In the genomic region with DNA sequence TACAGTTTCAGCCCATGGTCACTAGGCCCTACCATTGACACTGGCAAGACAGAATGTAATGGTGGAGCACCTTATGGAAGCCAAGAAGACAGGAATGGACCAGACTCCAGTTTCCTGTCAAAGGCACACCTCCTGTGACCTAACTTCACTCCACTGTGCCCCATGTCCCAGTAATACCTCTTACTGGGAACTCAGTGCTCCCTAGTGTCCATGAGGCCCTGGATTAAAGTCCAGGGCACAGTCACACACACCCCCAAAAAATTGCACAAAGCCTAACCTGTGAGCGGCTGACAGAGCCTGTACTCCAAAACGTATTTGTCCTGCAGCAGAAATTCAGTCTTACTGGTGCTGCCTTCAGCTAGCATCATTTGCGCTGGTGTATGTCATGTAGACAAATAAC, we compare ENCODE assay signal across 37 mouse cellular contexts. TPM values are rescaled to one million over a fixed set of nuclear protein-coding genes. Genes with fewer than 3 reads are reported as not detected.
"Had no signal": no experiment of that assay in that cellular context is flagged by ENCODE, and none has a peak within 500 bp of the region (broad histone marks: within the 10 kb centered on the region; RNA-seq: fewer than 3 reads in every experiment).

No protein-coding gene starts in this region.

- H3K9me3 ChIP-seq: embryonic facial prominence, embryonic 10.5 days; embryonic facial prominence, embryonic 12.5 days; embryonic facial prominence, embryonic 13.5 days; embryonic facial prominence, embryonic 15.5 days; forebrain, embryonic 10.5 days; forebrain, embryonic 12.5 days; forebrain, embryonic 13.5 days; forebrain, embryonic 15.5 days had no signal

- H3K4me3 ChIP-seq: embryonic facial prominence, embryonic 10.5 days; embryonic facial prominence, embryonic 12.5 days; embryonic facial prominence, embryonic 13.5 days; embryonic facial prominence, embryonic 15.5 days; erythroblast, embryonic 14.5 days; forebrain, embryonic 10.5 days; forebrain, embryonic 12.5 days; forebrain, embryonic 13.5 days; forebrain, embryonic 15.5 days; gastrocnemius, adult 2 months had no signal

- H3K27me3 ChIP-seq: embryonic facial prominence, embryonic 12.5 days; embryonic facial prominence, embryonic 13.5 days; embryonic facial prominence, embryonic 15.5 days; forebrain, embryonic 12.5 days; forebrain, embryonic 13.5 days; forebrain, embryonic 15.5 days had no signal

- H3K27ac ChIP-seq: embryonic facial prominence, embryonic 10.5 days; embryonic facial prominence, embryonic 12.5 days; embryonic facial prominence, embryonic 13.5 days; embryonic facial prominence, embryonic 15.5 days; forebrain, embryonic 10.5 days; forebrain, embryonic 12.5 days; forebrain, embryonic 13.5 days; forebrain, embryonic 15.5 days; gastrocnemius, adult 2 months had no signal

- H3K4me1 ChIP-seq: embryonic facial prominence, embryonic 10.5 days; embryonic facial prominence, embryonic 12.5 days; embryonic facial prominence, embryonic 13.5 days; embryonic facial prominence, embryonic 15.5 days; forebrain, embryonic 10.5 days; forebrain, embryonic 12.5 days; forebrain, embryonic 13.5 days; forebrain, embryonic 15.5 days had no signal

- ATAC-seq: forebrain, embryonic 13.5 days; forebrain, embryonic 14.5 days; forebrain, embryonic 15.5 days; forebrain, embryonic 16.5 days; forebrain, postnatal 0 days had no signal

- DNase-seq: cerebellum, adult 18-20 months; cerebellum, adult 2 months; cerebellum, adult 8-10 months; cerebellum, adult 9-10 months; cerebellum, adult 9-11 months; cerebellum, postnatal 10 days; cerebellum, postnatal 14 days; cerebellum, postnatal 25 days; cerebellum, postnatal 36 days; embryo, embryonic 11 days; forebrain, postnatal 0 days; gastrocnemius, adult 2 months; gastrocnemius, postnatal 10 days; gastrocnemius, postnatal 14 days; gastrocnemius, postnatal 25 days; gastrocnemius, postnatal 36 days; heart, adult 11 months had no signal

- H3K4me2 ChIP-seq: embryonic facial prominence, embryonic 12.5 days; embryonic facial prominence, embryonic 13.5 days; embryonic facial prominence, embryonic 15.5 days; forebrain, embryonic 12.5 days; forebrain, embryonic 13.5 days; forebrain, embryonic 15.5 days had no signal

- H3K9ac ChIP-seq: embryonic facial prominence, embryonic 12.5 days; embryonic facial prominence, embryonic 13.5 days; embryonic facial prominence, embryonic 15.5 days; forebrain, embryonic 12.5 days; forebrain, embryonic 13.5 days; forebrain, embryonic 15.5 days; forebrain, postnatal 0 days had no signal

RNA-seq across cellular contexts. Expression of gene Gm4981, which starts 59.1 kb away (rescaled TPM):
- total RNA-seq: common myeloid progenitor, adult 5-6 weeks; forebrain, postnatal 0 days; gastrocnemius, adult 18-20 months; gastrocnemius, adult 2 months; gastrocnemius, adult 8-10 months; gastrocnemius, postnatal 10 days; gastrocnemius, postnatal 14 days; gastrocnemius, postnatal 25 days; gastrocnemius, postnatal 36 days; gastrocnemius, postnatal 4 days; granulocyte monocyte progenitor cell, adult 5-6 weeks had no signal
- polyA plus RNA-seq: cerebellum, adult 2 months; embryonic facial prominence, embryonic 10.5 days; embryonic facial prominence, embryonic 11.5 days; embryonic facial prominence, embryonic 12.5 days; embryonic facial prominence, embryonic 13.5 days; embryonic facial prominence, embryonic 14.5 days; embryonic facial prominence, embryonic 15.5 days; erythroblast, embryonic 14.5 days; forebrain, embryonic 10.5 days; forebrain, embryonic 11.5 days; forebrain, embryonic 12.5 days; forebrain, embryonic 13.5 days; forebrain, embryonic 14.5 days; forebrain, embryonic 15.5 days; forebrain, embryonic 16.5 days; forebrain, postnatal 0 days; gonadal fat pad, adult 2 months had no signal
